Mouse (Mus musculus) intestine, embryonic 14.5 days (tissue): ENCODE data around the gene Prkcb. TPM values are rescaled to one million over a fixed set of nuclear protein-coding genes. Genes with fewer than 3 reads are reported as not detected.

Experiments
- ATAC-seq: fragments of 200-750 bp; cut with Nextera tagmentation; replicated peaks from 2 replicates; pipeline ENCODE4 v1.8.0; 2017; ENCODE audit warnings: low read depth, moderate number of reproducible peaks, moderate TSS enrichment, moderate library complexity; ENCODE audit not compliant: low FRiP score, low TSS enrichment
- DNase-seq: peaks from one replicate; pipeline ENCODE4 v3.0.0-alpha.2; 2018; ENCODE audit warnings: low spot score
- H3K27ac ChIP-seq: fragments of 300-500 bp; sonication (generic); 2 replicates; pipeline ENCODE4 v1.5.1; 2014; ENCODE audit warnings: low read depth, mild to moderate bottlenecking, control low read depth
- H3K27me3 ChIP-seq: fragments of 300-500 bp; sonication (generic); replicated peaks from 2 replicates; pipeline ENCODE4 v1.6.1; 2014; ENCODE audit warnings: low read length, control low read depth; ENCODE audit not compliant: control insufficient read depth, insufficient read depth
- H3K36me3 ChIP-seq: fragments of 300-500 bp; sonication (generic); 2 replicates; pipeline ENCODE4 v1.6.1; 2014; ENCODE audit warnings: low read length, control low read depth; ENCODE audit not compliant: control insufficient read depth, insufficient read depth
- H3K4me1 ChIP-seq: fragments of 300-500 bp; sonication (generic); replicated peaks from 2 replicates; pipeline ENCODE4 v1.6.1; 2014; ENCODE audit warnings: low read length, control low read depth, mixed read lengths; ENCODE audit not compliant: control insufficient read depth, insufficient read depth
- H3K4me2 ChIP-seq: fragments of 300-500 bp; sonication (generic); 2 replicates; pipeline ENCODE4 v1.6.1; 2014; ENCODE audit warnings: low read length
- H3K4me3 ChIP-seq: fragments of 300-500 bp; sonication (generic); 2 replicates; pipeline ENCODE4 v1.5.1; 2014; ENCODE audit warnings: low read depth, low read length, control low read depth, mixed read lengths
- H3K9ac ChIP-seq: fragments of 300-500 bp; sonication (generic); 2 replicates; pipeline ENCODE4 v1.6.1; 2014; ENCODE audit warnings: mild to moderate bottlenecking, low read length
- H3K9me3 ChIP-seq: fragments of 300-500 bp; sonication (generic); 2 replicates; pipeline ENCODE4 v1.6.1; 2016; ENCODE audit warnings: low read length, control low read depth; ENCODE audit not compliant: control insufficient read depth
- WGBS: fragments of 180-500 bp; shearing (Covaris S2); extraction: QIAGEN DNeasy Blood & Tissue Kit; methylation state at CpG from one replicate; pipeline ENCODE4 v1.1.7; 2014; 5-methylcytosine and 5-hydroxymethylcytosine counted together
- polyA plus RNA-seq: library from polyadenylated mRNA; unstranded; fragments of >200 nt; fragmentation: Nextera tagmentation; extraction: Ambion mirVana; gene quantifications from 2 replicates; pipeline ENCODE4 v1.2.1, GENCODE M21; 2014

Gene Prkcb
- polyA plus RNA-seq, 1 experiment from 2014 or later: 19.0 TPM

DNA sequence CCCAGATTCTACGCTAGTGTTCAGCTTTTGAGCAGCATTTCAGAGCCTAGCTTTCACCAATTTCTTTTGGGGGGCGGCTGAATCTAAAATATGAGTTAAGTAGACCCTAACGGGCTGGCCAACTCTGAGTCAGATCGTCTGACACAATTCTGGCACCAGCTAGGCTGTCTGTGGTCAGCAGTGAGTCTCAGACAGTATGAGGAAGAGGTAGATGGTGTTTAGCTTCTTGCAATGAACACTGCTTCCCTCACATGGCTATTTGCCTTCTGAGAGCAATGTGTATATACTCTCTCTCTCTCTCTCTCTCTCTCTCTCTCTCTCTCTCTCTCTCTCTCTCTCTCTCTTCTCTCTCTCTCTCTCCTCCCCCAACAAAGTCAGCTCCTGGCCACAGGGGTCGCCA, 344.4 kb downstream of the Prkcb start:
- Histone ChIP-seq H3K36me3 (no peaks in the 10 kb centered on the region), H3K9me3 (no peaks in the 10 kb centered on the region), H3K4me3 (no peak overlapping the region), H3K27ac (no peak overlapping the region), H3K27me3 (no peaks in the 10 kb centered on the region), H3K4me2 (no peak overlapping the region), H3K9ac (no peak overlapping the region), H3K4me1 (no peaks in the 10 kb centered on the region)
- DNase-seq: no peak
- ATAC-seq: no peak
- 79% methylated on average over 5 of the region's 5 CpGs for whole genome bisulfite sequencing

DNA sequence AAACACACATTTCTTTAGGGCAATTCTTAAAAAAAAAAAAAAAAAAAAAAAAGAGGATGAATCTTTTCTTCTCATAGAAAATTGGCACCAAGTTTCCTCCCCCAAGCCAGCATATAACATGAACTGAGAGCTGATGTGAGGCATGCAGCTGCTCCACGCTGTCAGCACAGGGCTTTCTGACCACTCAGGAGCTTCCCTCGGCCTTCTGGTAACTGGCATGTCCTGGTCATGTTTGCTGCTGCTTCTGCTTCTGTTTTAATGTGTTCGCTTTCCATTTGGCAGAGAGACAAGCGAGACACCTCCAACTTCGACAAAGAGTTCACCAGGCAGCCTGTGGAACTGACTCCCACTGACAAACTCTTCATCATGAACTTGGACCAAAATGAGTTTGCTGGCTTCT, 344.9 kb downstream of the Prkcb start:
- Histone ChIP-seq H3K9me3 (no peaks in the 10 kb centered on the region), H3K27ac (no peak overlapping the region), H3K27me3 (no peaks in the 10 kb centered on the region), H3K36me3 (no peaks in the 10 kb centered on the region), H3K4me1 (no peaks in the 10 kb centered on the region), H3K9ac (no peak overlapping the region), H3K4me3 (no peak overlapping the region), H3K4me2 (no peak overlapping the region)
- ATAC-seq (no peak), DNase-seq (no peak)
- 84% methylated on average over 5 of the region's 5 CpGs for WGBS

DNA sequence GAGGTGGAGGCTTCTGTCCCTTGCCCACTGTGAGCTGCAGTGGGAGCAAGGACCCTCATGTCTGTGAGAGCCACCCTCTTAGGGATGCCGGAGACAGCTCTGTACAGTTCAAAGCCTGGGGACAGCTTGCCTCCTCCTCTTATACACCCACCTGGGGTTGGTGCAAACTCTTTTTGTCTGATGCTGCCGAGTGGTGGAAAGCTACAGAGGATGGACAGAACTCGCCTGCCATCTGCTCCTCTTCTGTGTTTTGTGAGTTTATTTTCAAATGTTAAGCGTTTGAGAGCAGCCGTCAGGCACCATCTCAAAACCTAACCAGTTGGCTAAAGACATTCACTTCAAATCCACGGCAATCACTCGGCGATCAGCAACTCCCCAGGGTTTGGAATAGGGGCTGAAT, 355.1 kb downstream of the Prkcb start:
- 85% methylated on average over 8 of the region's 8 CpGs for WGBS
- DNase-seq: no peak
- no peaks in the 10 kb centered on the region for H3K36me3 ChIP-seq
- no peak overlapping the region for H3K4me3 ChIP-seq
- no peak overlapping the region for H3K27ac ChIP-seq
- no peaks in the 10 kb centered on the region for H3K27me3 ChIP-seq
- H3K9ac ChIP-seq: no peak overlapping the region
- no peak for ATAC-seq
- H3K4me2 ChIP-seq: no peak overlapping the region
- no peaks in the 10 kb centered on the region for H3K9me3 ChIP-seq
- H3K4me1 ChIP-seq: no peaks in the 10 kb centered on the region

DNA sequence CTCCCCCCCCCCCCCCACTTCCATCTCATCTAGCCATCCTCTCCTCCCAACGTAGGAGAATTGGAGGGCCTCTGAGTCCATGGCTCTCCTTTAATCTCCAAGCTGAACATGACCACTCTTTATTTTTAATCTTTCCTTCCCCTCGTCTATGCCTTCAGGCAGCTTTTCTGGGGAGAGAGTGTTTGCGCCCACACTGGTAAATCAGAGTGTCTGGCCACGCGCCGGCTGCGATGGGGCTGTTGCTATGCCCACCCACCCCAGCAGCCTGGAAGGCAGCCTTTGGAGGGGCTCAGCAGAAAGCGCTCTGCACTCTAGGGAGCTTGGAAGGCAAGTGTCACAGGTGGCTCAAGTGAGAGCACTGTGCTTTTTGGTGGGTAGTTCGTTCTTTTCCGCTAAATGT, 360.8 kb downstream of the Prkcb start:
- H3K4me2 ChIP-seq: no peak overlapping the region
- H3K9me3 ChIP-seq: no peaks in the 10 kb centered on the region
- no peaks in the 10 kb centered on the region for H3K4me1 ChIP-seq
- H3K4me3 ChIP-seq: no peak overlapping the region
- ATAC-seq: no peak
- DNase-seq: no peak
- H3K9ac ChIP-seq: no peak overlapping the region
- WGBS: 79% methylated on average over 10 of the region's 10 CpGs
- H3K27me3 ChIP-seq: no peaks in the 10 kb centered on the region
- no peak overlapping the region for H3K27ac ChIP-seq
- H3K36me3 ChIP-seq: no peaks in the 10 kb centered on the region

DNA sequence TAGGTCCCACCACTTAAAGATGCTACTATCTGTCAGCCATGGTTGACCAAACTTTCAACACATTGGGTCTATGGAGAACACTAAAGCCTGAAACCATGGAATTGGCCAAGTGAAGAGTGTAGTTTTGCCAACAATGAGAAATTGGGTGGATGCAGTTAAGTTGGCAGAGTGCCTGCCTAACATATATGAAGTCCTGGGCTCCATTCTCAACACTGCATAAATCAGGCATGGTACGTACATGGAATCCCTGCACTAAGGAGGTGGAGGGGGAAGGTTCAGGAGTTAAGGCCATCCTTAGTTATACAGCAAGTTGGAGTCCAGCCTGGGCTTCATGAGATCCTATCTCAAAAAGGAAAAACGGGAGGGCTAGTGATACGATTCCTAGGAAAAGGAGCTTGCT, 364.0 kb downstream of the Prkcb start:
- Histone ChIP-seq H3K36me3 (no peaks in the 10 kb centered on the region), H3K4me3 (no peak overlapping the region), H3K27me3 (no peaks in the 10 kb centered on the region), H3K9me3 (no peaks in the 10 kb centered on the region), H3K9ac (no peak overlapping the region), H3K4me1 (no peaks in the 10 kb centered on the region), H3K4me2 (no peak overlapping the region), H3K27ac (no peak overlapping the region)
- 81% methylated on average over 3 of the region's 3 CpGs for WGBS
- no peak for ATAC-seq
- DNase-seq: no peak

DNA sequence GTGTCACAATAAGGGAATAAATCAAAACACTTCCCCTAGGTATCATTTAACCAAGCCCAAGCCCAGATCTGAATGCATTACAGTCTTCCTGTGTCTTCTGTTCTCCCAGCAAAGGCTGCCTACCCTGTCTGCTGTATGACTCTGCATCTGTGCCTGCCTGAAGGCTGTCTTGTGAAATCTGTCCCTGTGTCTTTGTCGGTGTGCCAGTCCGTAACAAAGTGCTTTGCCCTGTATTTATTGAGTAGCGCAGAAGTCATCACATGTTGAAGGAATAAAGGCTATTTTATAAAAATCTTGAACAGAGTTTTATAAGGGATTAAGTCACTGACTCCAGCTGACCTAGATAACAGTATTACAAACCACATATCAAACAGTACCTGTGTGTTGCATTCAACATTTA, 368.1 kb downstream of the Prkcb start:
- Histone ChIP-seq H3K4me3 (no peak overlapping the region), H3K4me2 (no peak overlapping the region), H3K27ac (no peak overlapping the region), H3K27me3 (no peaks in the 10 kb centered on the region), H3K9me3 (no peaks in the 10 kb centered on the region), H3K9ac (no peak overlapping the region), H3K4me1 (no peaks in the 10 kb centered on the region), H3K36me3 (no peaks in the 10 kb centered on the region)
- DNase-seq: no peak
- WGBS: 88% methylated on average over 3 of the region's 3 CpGs
- ATAC-seq: no peak

DNA sequence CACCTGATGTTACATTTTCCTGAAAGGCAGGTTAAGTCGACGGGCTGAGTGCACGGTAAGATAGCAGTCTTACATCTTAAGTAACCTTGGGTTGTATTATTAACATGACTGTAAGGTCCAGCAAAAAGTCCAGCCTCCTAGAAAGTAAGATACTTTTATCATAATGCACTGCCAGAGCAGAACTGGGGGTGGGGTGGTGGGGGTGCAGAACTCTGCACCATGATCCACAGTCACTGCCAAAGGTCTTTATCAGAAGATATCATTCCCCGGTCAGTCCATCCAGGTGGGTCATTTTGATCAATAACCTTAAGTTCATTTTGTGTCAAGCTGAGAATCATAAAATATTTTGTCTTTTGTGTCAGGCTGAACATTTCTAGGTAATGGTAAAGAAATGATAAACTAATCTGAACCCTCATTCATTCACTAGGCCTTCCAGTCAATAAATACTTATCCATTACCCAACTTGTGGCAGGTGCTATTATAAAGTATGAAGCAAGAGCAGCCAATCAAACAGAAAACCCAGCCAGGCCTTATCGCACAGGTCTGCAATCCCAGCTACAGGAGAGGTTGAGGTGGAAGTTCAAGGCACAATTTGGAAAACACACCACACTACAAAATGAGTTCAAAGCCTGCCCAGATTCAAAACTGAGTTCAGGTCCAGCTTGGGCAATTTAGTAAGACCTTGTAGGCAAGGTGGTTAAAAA, 369.0 kb downstream of the Prkcb start:
- H3K27ac ChIP-seq: no peak overlapping the region
- H3K4me1 ChIP-seq: no peaks in the 10 kb centered on the region
- H3K4me2 ChIP-seq: no peak overlapping the region
- DNase-seq (no peak), ATAC-seq (no peak)
- no peaks in the 10 kb centered on the region for H3K27me3 ChIP-seq
- H3K9me3 ChIP-seq: no peaks in the 10 kb centered on the region
- H3K36me3 ChIP-seq: no peaks in the 10 kb centered on the region
- 81% methylated on average over 5 of the region's 5 CpGs for WGBS
- no peak overlapping the region for H3K4me3 ChIP-seq
- H3K9ac ChIP-seq: no peak overlapping the region

DNA sequence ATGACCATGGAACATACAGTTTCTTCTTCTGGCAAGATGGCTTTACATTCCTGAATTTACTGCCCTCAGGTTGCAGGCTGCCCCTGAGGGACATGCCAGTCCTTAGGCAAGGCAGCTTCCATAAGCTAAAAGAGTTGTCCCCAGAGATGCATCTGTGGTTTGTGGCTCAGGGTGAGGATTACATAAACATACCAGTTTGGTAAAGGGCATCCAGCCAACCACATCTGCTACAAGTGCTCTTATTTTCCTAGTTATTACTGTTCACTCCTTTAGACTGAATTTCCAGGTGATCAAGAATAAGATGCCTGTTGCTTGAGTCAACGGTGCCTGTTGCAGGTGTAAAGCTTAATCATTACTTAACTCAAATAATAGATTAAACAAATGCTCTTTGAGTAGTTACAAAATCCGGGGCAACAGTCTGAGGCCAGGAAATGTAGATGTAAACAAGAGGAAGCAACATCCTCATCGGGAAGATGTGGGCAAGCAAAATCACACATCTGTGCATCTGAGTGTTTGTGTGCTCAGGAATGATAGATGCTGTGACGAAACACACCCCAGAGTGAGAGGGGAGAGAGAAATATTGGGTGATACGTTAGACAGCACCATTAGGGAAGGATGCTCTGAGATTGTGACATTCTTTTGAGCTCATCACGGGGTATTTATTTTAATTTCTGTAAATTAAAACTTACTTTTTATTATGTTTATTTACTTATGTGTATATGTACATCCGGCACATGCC, 376.9 kb downstream of the Prkcb start:
- WGBS: 56% methylated on average over 7 of the region's 7 CpGs
- Histone ChIP-seq H3K27ac (no peak overlapping the region), H3K36me3 (no peaks in the 10 kb centered on the region), H3K4me3 (no peak overlapping the region), H3K9ac (no peak overlapping the region), H3K4me1 (no peaks in the 10 kb centered on the region), H3K4me2 (no peak overlapping the region), H3K9me3 (no peaks in the 10 kb centered on the region), H3K27me3 (no peaks in the 10 kb centered on the region)
- ATAC-seq (no peak), DNase-seq (no peak)

DNA sequence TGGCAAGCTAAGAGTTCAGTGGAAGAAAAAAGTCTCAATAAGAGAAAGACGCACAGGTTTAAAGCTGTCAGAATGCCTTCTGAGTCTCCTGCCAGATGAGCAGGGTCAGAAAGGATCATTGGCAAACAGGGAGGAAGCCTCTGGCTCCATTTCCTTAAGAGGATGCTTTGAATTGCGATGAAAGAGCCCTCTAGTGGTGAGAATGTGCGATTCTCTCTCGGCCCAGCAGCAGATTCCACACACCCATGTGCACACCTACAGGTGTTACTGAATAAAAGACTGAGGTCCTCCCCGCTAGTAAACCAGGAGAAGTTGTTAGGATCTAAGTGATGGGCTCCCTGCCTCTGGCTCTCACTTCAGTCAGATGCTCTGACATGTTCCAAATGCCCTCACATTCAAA, 379.4 kb downstream of the Prkcb start:
- H3K27ac ChIP-seq: no peak overlapping the region
- no peaks in the 10 kb centered on the region for H3K4me1 ChIP-seq
- WGBS: 27% methylated on average over 5 of the region's 5 CpGs
- H3K9ac ChIP-seq: no peak overlapping the region
- no peak overlapping the region for H3K4me2 ChIP-seq
- H3K4me3 ChIP-seq: no peak overlapping the region
- no peaks in the 10 kb centered on the region for H3K36me3 ChIP-seq
- no peak for DNase-seq
- peaks cover 10% of the 10 kb centered on the region; the same call in 1 of the 2 replicates for H3K27me3 ChIP-seq
- no peak for ATAC-seq
- H3K9me3 ChIP-seq: no peaks in the 10 kb centered on the region
